ENCODE assay signal across 38 mouse cellular contexts in the genomic region with DNA sequence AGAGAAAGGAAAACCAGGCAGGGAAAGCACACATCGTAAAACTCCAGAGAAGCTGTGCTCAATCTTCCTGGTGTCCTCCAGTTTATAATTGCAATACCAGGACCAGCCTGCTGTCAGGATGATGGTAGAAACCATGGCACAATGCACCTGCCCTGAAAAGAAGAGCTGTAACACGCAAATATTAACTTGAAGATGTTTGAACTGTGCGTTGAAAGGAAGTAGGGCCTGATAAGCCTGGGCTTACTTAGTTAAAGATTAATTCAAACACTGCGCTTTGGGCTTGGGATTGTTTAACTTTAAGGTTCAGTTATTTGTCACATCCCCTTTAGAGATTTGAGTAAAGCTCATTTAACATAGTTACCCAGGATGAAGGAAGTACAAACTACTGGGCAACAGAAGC. TPM values are rescaled to one million over a fixed set of nuclear protein-coding genes. Genes with fewer than 3 reads are reported as not detected.
DNase-seq lines count a peak whose midpoint lies in the region; ATAC-seq and TF ChIP-seq lines count a peak whose summit lies in the region.
"Had no signal": no experiment of that assay in that cellular context is flagged by ENCODE, and none has a peak within 500 bp of the region (broad histone marks: within the 10 kb centered on the region; RNA-seq: fewer than 3 reads in every experiment).

No protein-coding gene starts in this region.

- no peak overlapping the region for H3K9ac ChIP-seq in kidney, embryonic 14.5 days (ENCODE audit: low read depth, low read length)
- no peak overlapping the region for H3K9ac ChIP-seq in lung, embryonic 14.5 days
- H3K9ac ChIP-seq in intestine, embryonic 16.5 days (ENCODE audit: low read depth, low read length), result no peak overlapping the region
- no peak overlapping the region for H3K9ac ChIP-seq in stomach, embryonic 16.5 days (ENCODE audit: low read length)
- H3K9ac ChIP-seq: forebrain, embryonic 13.5 days; heart, embryonic 15.5 days; hindbrain, embryonic 12.5 days; liver, embryonic 14.5 days; midbrain, embryonic 13.5 days; neural tube, embryonic 15.5 days had no signal

- 61% methylated on average over 4 of the region's 4 CpGs for WGBS in kidney, embryonic 14.5 days
- 30% methylated on average over 4 of the region's 4 CpGs for WGBS in lung, embryonic 14.5 days
- 36% methylated on average over 4 of the region's 4 CpGs for WGBS in lung, adult 2 months
- 26% methylated on average over 4 of the region's 4 CpGs for WGBS in intestine, embryonic 16.5 days
- WGBS in stomach, embryonic 16.5 days, result 14% methylated on average over 4 of the region's 4 CpGs

- peak; percentile 25; the same call in 1 of the 2 replicates for TF ChIP-seq CTCF in lung, embryonic 14.5 days (IDR thresholded peaks at IDR 0.05; ENCODE audit: low read depth)
- no peak for TF ChIP-seq CTCF in lung, adult 2 months (IDR thresholded peaks at IDR 0.05; ENCODE audit: insufficient read depth, low read length)

- H3K36me3 ChIP-seq in kidney, embryonic 14.5 days (ENCODE audit: control insufficient read depth, insufficient read depth, low read length), result no peaks in the 10 kb centered on the region
- no peaks in the 10 kb centered on the region for H3K36me3 ChIP-seq in lung, embryonic 14.5 days (ENCODE audit: insufficient read depth)
- no peaks in the 10 kb centered on the region for H3K36me3 ChIP-seq in intestine, embryonic 16.5 days (ENCODE audit: control insufficient read depth, insufficient read depth, low read length)
- no peaks in the 10 kb centered on the region for H3K36me3 ChIP-seq in stomach, embryonic 16.5 days (ENCODE audit: control insufficient read depth, insufficient read depth, low read length)
- H3K36me3 ChIP-seq: heart, embryonic 15.5 days; hindbrain, embryonic 12.5 days; midbrain, embryonic 13.5 days; neural tube, embryonic 15.5 days had no signal

- ATAC-seq in kidney, embryonic 14.5 days (ENCODE audit: low FRiP score, low TSS enrichment), result peak; percentile 57; the same call in 1 of the 2 replicates
- peak; percentile 74 for ATAC-seq in lung, embryonic 14.5 days (ENCODE audit: insufficient read depth)
- peak; percentile 94 for ATAC-seq in intestine, embryonic 16.5 days
- peak; percentile 81 for ATAC-seq in stomach, embryonic 16.5 days (ENCODE audit: insufficient read depth, low FRiP score)
- ATAC-seq: activated CD4-positive, CD25-positive, alpha-beta regulatory T cell, adult 4 months; forebrain, embryonic 13.5 days; hindbrain, postnatal 0 days; midbrain, embryonic 13.5 days had no signal

- H3K4me3 ChIP-seq in kidney, embryonic 14.5 days (ENCODE audit: low read length), result no peak overlapping the region
- no peak overlapping the region for H3K4me3 ChIP-seq in lung, embryonic 14.5 days (ENCODE audit: low read depth, low read length)
- no peak overlapping the region for H3K4me3 ChIP-seq in lung, adult 2 months (replicated peaks; ENCODE audit: extremely low read depth, low read depth, low read length)
- no peak overlapping the region for H3K4me3 ChIP-seq in intestine, embryonic 16.5 days (ENCODE audit: low read length)
- H3K4me3 ChIP-seq in stomach, embryonic 16.5 days (replicated peaks; ENCODE audit: low read length), result no peak overlapping the region
- H3K4me3 ChIP-seq: forebrain, embryonic 13.5 days; heart, embryonic 15.5 days; hindbrain, embryonic 12.5 days; midbrain, embryonic 13.5 days; neural tube, embryonic 15.5 days had no signal

- H3K4me1 ChIP-seq in kidney, embryonic 14.5 days (ENCODE audit: control insufficient read depth, insufficient read depth, low read length), result no peaks in the 10 kb centered on the region
- no peaks in the 10 kb centered on the region for H3K4me1 ChIP-seq in lung, embryonic 14.5 days (ENCODE audit: insufficient read depth)
- peaks cover 3% of the 10 kb centered on the region for H3K4me1 ChIP-seq in lung, adult 2 months (ENCODE audit: control insufficient read depth, insufficient read depth, low read length)
- H3K4me1 ChIP-seq in intestine, embryonic 16.5 days (ENCODE audit: control insufficient read depth, insufficient read depth, low read length), result peaks cover 6% of the 10 kb centered on the region
- H3K4me1 ChIP-seq in stomach, embryonic 16.5 days (ENCODE audit: control insufficient read depth, insufficient read depth, low read length), result 0 out of 2 replicates have a peak, but pooled peaks cover 4% of the 10 kb centered on the region
- H3K4me1 ChIP-seq: forebrain, embryonic 13.5 days; heart, embryonic 15.5 days; hindbrain, embryonic 12.5 days; midbrain, embryonic 13.5 days; neural tube, embryonic 15.5 days had no signal

- 0 out of 2 replicates have a peak overlapping the region, but pooled peaks have one; percentile 30 for H3K27ac ChIP-seq in kidney, embryonic 14.5 days (ENCODE audit: low read depth, low read length)
- H3K27ac ChIP-seq in lung, embryonic 14.5 days (ENCODE audit: low read depth), result no peak overlapping the region
- no peak overlapping the region for H3K27ac ChIP-seq in intestine, embryonic 16.5 days (ENCODE audit: low read length)
- H3K27ac ChIP-seq in stomach, embryonic 16.5 days (ENCODE audit: low read length), result peak overlapping the region; percentile 58; the same call in 1 of the 2 replicates
- H3K27ac ChIP-seq: forebrain, embryonic 13.5 days; heart, embryonic 15.5 days; hindbrain, embryonic 12.5 days; hindbrain, postnatal 0 days; liver, embryonic 14.5 days; macrophage; midbrain, embryonic 13.5 days; neural tube, embryonic 15.5 days had no signal

- DNase-seq in kidney, postnatal 25 days, result no peak
- peak; percentile 60 for DNase-seq in lung, embryonic 14.5 days
- DNase-seq in lung, adult 2 months, result no peak
- no peak for DNase-seq in neural tube, embryonic 10.5 days (ENCODE audit: extremely low spot score, low spot score)
- no peak for DNase-seq in gastrocnemius, adult 18-20 months (ENCODE audit: low spot score)
- DNase-seq: adrenal gland, adult 2 months; adrenal gland, postnatal 36 days; cerebellum, adult 2 months; cerebellum, postnatal 36 days; gastrocnemius, postnatal 14 days; heart, postnatal 36 days; kidney, adult 2 months; kidney, postnatal 36 days; left cerebral cortex, postnatal 4 days; retina, postnatal 1 day; right cerebral cortex, postnatal 14 days; thymus, postnatal 4 days had no signal

- no peak for TF ChIP-seq POLR2A in lung, adult 2 months (IDR thresholded peaks at IDR 0.05; ENCODE audit: borderline replicate concordance, extremely low read depth, low read depth, low read length)

- no peak overlapping the region for H3K4me2 ChIP-seq in kidney, embryonic 14.5 days (replicated peaks; ENCODE audit: low read depth, low read length)
- H3K4me2 ChIP-seq in lung, embryonic 14.5 days, result no peak overlapping the region
- no peak overlapping the region for H3K4me2 ChIP-seq in intestine, embryonic 16.5 days (ENCODE audit: low read depth, low read length)
- H3K4me2 ChIP-seq in stomach, embryonic 16.5 days (ENCODE audit: low read depth, low read length), result no peak overlapping the region
- H3K4me2 ChIP-seq: forebrain, embryonic 13.5 days; heart, embryonic 15.5 days; hindbrain, embryonic 12.5 days; midbrain, embryonic 13.5 days; neural tube, embryonic 15.5 days had no signal

- H3K27me3 ChIP-seq in kidney, embryonic 14.5 days (ENCODE audit: control insufficient read depth, insufficient read depth, low read length), result no peaks in the 10 kb centered on the region
- H3K27me3 ChIP-seq in lung, embryonic 14.5 days (ENCODE audit: insufficient read depth, low read length), result no peaks in the 10 kb centered on the region
- H3K27me3 ChIP-seq in intestine, embryonic 16.5 days (replicated peaks; ENCODE audit: control insufficient read depth, insufficient read depth, low read length), result no peaks in the 10 kb centered on the region
- no peaks in the 10 kb centered on the region for H3K27me3 ChIP-seq in stomach, embryonic 16.5 days (ENCODE audit: control insufficient read depth, insufficient read depth, low read length)
- H3K27me3 ChIP-seq: CH12.LX; forebrain, embryonic 13.5 days; heart, embryonic 15.5 days; hindbrain, embryonic 12.5 days; midbrain, embryonic 13.5 days; neural tube, embryonic 15.5 days had no signal

- H3K9me3 ChIP-seq in kidney, embryonic 14.5 days (ENCODE audit: control insufficient read depth, low read length), result no peaks in the 10 kb centered on the region
- no peaks in the 10 kb centered on the region for H3K9me3 ChIP-seq in lung, embryonic 14.5 days (ENCODE audit: low read depth, low read length)
- no peaks in the 10 kb centered on the region for H3K9me3 ChIP-seq in intestine, embryonic 16.5 days (ENCODE audit: control insufficient read depth, low read length)
- H3K9me3 ChIP-seq in stomach, embryonic 16.5 days (replicated peaks; ENCODE audit: control insufficient read depth, low read length), result no peaks in the 10 kb centered on the region
- H3K9me3 ChIP-seq: forebrain, embryonic 13.5 days; heart, embryonic 15.5 days; hindbrain, embryonic 12.5 days; midbrain, embryonic 13.5 days; neural tube, embryonic 15.5 days had no signal

RNA-seq across cellular contexts. Expression of a gene that starts 20.7 kb away (rescaled TPM):
- polyA plus RNA-seq in kidney, embryonic 14.5 days (2014; fragmentation: Nextera tagmentation; extraction: Ambion mirVana), result 3.7 and 4.9 TPM in 2 replicates
- polyA plus RNA-seq in lung, embryonic 14.5 days (2014; fragmentation: Nextera tagmentation; extraction: Ambion mirVana), result 0.07 TPM in 2 replicates
- polyA plus RNA-seq in lung, adult 2 months (2012; rRNA removed), result 0.11 and 0.38 TPM in 2 replicates
- 4.6 and 7.6 TPM in 2 replicates for polyA plus RNA-seq in intestine, embryonic 16.5 days (2015; fragmentation: Nextera tagmentation; extraction: Ambion mirVana)
- polyA plus RNA-seq in stomach, embryonic 16.5 days (2015; fragmentation: Nextera tagmentation; extraction: Ambion mirVana), result 0.92 and 1.2 TPM in 2 replicates
- total RNA-seq in gastrocnemius, adult 18-20 months (2021), result under 1 TPM in 1 of 2 experiments, not detected in 1; 0.09 TPM
- total RNA-seq: adrenal gland, adult 2 months; CH12.LX; granulocyte monocyte progenitor cell, adult 5-6 weeks; hindbrain, postnatal 0 days; layer of hippocampus, postnatal 25 days; left cerebral cortex, adult 8-10 months; left cerebral cortex, postnatal 4 days; megakaryocyte-erythroid progenitor cell, adult 5-6 weeks had no signal
- polyA plus RNA-seq: activated CD4-positive, CD25-positive, alpha-beta regulatory T cell, adult 4 months; adrenal gland, adult 2 months; brain, embryonic 14.5 days; C2C12; cerebellum, adult 2 months; embryonic facial prominence, embryonic 11.5 days; forebrain, embryonic 13.5 days; heart, embryonic 15.5 days; hindbrain, embryonic 12.5 days; hindbrain, postnatal 0 days; macrophage; midbrain, embryonic 13.5 days; neural tube, embryonic 15.5 days; thymus, postnatal 0 days had no signal

RNA-seq across cellular contexts. Expression of a gene that starts 59.0 kb away (rescaled TPM):
- 18.9 and 26.5 TPM in 2 replicates for polyA plus RNA-seq in kidney, embryonic 14.5 days (2014; fragmentation: Nextera tagmentation; extraction: Ambion mirVana)
- polyA plus RNA-seq in lung, embryonic 14.5 days (2014; fragmentation: Nextera tagmentation; extraction: Ambion mirVana), result 23.4 and 24.5 TPM in 2 replicates
- 7.7 and 8.2 TPM in 2 replicates for polyA plus RNA-seq in lung, adult 2 months (2012; rRNA removed)
- 45.0 and 45.9 TPM in 2 replicates for polyA plus RNA-seq in intestine, embryonic 16.5 days (2015; fragmentation: Nextera tagmentation; extraction: Ambion mirVana)
- polyA plus RNA-seq in stomach, embryonic 16.5 days (2015; fragmentation: Nextera tagmentation; extraction: Ambion mirVana), result 33.2 and 36.6 TPM in 2 replicates
- total RNA-seq in gastrocnemius, adult 18-20 months (2021), result 1 to 10 TPM; 1.3 to 1.7 TPM
- total RNA-seq: megakaryocyte-erythroid progenitor cell, adult 5-6 weeks had no signal

Comparison
In these comparisons a context has a peak if more than half of its experiments do, and no peak if none do; other contexts are left out.
1. H3K27ac ChIP-seq: peak in kidney, embryonic 14.5 days (single experiment) and stomach, embryonic 16.5 days (single experiment); none in lung, embryonic 14.5 days (single experiment) and intestine, embryonic 16.5 days (single experiment).
2. Peak in every context shown above with its lines, with median percentiles within 50 percentile points of each other: ATAC-seq.